Mouse (Mus musculus): ENCODE measurements around the gene Hfe.
A peak's percentile ranks its signal among the peaks of the same experiment; 100 is the strongest.
"Not testable (repeated sequence)": the region's sequence is repeated elsewhere in the genome, so short reads cannot be mapped to it uniquely, and the experiment has no call there.

Gene Hfe

DNA sequence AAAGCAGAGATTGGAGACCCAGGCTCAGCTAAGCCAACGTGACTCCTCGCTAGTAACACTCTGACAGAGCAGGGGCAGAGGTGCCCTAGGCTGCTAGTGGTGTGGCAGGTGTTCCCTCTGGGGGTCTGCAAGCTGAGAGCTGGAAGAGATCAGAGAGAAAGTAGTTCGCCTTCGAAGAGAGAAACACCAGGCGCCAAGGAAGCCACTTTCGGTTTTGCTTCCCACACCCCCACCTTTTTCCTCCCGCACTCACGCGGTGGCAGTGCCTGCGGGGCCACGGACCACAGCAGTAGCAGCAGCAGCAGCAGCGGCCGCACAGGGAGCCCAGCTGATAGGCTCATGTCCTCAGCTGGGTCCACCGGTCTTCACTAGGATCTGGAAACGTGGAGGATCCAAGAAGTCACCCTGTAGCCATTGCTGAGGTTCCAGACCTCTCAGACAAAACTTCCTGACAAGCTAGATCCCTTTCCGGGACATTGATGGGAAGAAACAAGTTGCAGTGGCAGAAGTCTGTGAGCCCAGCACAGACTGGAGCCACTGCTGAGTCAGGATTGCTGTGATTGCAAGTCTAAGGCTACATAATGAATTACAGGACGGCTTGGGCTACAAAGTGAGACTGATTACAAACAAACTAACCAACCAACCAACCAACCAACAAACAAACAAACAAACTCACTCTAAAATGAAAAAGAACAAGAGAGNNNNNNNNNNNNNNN is at the start of gene Hfe:
Hfe (minus strand) TSS at position 481 of the 716 bp plus-strand sequence.
- DNase-seq: no peak

DNA sequence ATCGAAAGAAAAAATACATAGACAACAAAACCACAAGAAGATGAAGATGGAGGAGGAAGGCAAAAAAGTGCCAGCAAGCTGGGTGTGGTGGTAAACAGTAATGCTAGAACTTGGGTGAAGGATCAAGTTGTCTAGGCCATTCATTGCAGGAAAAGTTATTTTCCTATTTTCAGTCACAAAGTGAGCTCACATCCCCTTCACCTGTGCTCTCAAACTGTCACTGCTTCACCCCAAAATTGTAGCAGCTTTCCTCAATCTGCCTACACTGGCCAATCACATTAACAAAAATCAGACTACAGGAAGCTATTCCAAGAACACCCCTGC is 49.2 kb upstream of the Hfe start:
- no peak for DNase-seq

DNA sequence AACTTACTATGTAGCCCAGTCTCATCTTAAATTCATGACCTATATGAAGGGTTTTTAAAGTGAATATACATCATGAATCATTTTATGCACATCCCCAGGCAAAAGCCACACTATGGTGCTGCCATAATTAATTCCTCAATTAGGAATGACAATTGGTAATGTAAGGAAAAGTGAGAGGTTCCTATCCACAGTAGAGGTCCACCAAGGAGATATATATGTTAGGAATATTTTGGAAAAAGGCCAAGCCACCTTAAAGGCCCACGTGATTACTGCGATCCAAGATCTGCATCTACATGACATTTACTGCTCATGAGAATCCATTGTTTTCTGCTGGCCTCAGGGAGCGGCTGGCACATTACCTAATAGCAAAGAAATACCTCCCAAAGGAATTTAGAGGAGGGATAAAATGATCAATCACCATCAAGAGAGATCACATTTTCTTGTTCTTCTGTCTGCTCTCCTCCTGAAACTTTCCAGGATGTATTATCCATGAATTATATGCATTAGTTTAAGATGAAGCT is 48.7 kb upstream of the Hfe start:
- DNase-seq: no peak

DNA sequence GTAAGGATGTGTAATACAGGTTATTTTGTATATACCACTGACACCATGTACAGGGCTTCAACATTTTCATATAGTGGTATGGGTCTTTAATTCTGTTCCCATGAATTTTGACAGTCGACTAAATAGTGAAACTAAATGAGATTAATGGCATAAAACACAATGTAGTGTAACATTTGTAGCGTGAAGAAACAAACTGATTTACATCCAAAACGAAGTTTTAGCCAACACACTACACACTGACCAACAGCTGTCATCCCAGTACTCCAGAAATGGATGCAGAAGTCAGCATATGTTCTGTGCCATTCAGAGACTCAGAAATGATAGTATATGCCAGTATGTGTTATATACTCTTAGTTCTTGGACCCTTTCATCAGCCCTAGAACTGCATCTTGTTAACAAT is 47.3 kb upstream of the Hfe start:
- DNase-seq: no peak

DNA sequence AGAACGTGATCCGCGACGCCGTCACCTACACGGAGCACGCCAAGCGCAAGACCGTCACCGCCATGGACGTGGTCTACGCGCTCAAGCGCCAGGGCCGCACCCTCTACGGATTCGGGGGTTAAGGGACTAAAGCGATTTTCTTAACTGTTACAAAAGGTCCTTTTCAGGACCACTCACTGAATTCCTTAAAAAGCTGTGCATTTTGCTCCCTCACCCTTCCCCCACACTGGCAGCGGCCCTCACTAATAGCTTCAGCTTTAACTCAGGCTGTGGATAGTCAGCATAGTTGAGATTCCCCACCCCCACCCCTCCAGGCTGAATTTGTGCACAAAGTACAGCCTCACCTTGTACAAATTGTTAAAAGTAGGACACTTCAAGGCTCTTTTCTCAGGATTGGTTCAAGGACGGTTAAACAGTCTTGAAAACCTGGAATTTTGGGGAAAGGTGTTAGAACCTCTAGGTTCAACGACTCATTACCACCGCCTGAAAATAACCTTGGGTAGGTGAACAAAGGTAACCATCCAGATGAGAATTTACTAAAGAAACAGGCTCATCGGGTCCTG is 46.6 kb upstream of the Hfe start:
- no peak for DNase-seq

DNA sequence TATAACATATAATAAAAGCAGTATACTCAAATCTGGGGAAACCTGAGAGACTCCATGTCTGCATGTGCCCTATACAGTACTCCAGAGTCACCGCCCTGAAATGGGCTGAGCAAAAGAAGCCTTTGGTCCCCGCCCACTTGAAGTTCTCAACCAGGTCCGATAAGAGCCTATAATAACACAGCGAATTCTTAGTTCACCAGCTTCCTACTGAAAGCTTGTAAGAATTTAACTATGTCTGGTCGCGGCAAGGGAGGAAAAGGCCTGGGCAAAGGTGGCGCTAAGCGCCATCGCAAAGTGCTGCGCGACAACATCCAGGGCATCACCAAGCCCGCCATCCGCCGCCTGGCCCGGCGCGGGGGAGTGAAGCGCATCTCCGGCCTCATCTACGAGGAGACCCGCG is 46.1 kb upstream of the Hfe start, which contains the start of gene Hist1h4b:
Hist1h4b (plus strand) TSS at position 224 of the 400 bp plus-strand sequence.
- DNase-seq: peak; percentile 79

DNA sequence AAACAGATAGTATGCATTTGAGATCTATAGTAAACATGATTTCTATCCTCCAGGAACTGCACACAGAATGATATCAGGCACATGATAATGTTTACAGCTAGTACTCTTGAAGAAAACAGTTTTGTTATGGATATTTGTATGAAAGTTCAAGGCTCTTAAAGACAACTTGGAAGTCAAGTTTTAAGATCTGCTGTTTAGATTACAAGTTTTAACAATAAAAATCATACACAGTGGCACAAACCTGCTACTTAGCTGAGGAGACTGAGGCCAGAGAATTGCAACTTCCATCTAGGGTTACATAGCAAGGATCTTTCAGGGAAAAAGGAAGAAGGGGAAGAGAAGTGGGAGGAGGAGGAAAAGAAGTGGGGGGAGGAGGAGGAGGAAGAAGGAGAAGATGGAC is 44.3 kb upstream of the Hfe start:
- no peak for DNase-seq

DNA sequence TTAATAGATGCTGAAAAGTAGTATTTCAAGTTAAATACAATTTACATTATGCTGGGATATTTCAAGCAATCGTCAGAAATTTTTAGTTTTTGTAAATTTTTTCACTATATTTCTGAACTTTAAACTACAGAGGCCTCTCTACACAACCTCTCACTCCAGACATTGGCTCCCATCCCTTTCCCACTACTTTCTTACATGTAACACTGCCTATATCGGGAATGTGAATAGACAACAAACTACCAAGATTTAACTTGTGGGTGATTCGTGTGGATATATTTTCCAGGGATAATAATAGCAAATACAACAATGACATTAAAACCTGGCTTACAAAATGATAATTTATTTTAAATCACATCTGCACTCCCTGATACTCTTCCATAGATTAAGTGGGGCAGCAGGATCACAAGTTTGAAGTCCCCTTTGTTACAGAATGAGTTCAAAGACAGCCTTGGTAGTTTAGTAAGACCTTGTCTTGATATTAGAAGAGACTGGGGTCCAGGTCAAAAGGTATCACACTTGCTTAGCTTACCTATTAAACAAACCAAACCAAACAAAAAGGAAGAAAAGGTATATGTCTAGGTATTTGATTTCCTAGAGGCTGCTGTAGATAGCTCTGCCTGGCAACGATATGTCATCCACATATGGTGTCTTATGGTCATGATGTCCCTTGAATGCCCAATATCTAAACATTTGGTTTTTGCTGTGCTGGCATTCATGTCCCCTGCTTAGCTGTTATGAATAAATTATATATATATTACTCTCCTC is 42.8 kb upstream of the Hfe start:
- no peak for DNase-seq

DNA sequence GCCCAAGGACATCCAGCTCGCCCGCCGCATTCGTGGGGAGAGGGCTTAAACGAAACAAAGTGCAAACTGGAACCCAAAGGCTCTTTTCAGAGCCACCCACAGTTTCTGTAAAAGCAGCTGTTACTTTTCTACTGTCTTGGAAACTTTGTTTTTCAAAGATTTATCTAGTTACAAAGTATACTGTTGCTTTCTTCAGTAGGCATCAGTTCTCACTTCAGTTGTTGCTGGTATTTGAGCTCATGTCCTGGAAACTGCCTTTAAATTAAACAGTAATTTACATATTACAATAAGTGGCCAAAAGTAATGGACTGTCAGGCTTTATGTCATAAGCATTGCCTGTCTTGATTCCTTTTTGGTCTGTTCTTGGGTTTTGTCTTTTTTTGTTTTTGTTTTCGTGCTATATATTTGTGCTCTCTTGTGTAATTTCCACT is 42.1 kb upstream of the Hfe start:
- no peak for DNase-seq

DNA sequence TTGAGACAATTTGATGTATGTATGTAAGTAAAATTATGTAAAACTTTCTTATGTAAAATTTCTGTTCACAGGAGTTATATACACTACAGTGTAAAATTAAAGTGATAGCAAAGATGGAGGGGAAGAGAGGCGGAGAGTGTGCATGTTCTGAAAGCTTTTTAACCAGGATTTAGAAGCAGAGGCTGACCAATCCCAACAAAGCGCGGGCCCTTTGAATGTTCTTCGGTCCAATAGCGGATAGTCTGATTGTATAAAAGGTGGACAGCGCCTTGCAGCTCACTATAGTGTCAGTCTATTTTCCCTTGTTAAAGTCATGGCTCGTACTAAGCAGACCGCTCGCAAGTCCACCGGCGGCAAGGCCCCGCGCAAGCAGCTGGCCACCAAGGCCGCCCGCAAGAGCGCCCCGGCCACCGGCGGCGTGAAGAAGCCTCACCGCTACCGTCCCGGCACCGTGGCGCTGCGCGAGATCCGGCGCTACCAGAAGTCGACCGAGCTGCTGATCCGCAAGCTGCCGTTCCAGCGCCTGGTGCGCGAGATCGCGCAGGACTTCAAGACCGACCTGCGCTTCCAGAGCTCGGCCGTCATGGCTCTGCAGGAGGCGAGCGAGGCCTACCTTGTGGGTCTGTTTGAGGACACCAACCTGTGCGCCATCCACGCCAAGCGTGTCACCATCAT is 41.5 kb upstream of the Hfe start, which contains the start of gene Hist1h3b:
Hist1h3b (plus strand) TSS at position 201 of the 675 bp plus-strand sequence.
- DNase-seq: peak; percentile 59

DNA sequence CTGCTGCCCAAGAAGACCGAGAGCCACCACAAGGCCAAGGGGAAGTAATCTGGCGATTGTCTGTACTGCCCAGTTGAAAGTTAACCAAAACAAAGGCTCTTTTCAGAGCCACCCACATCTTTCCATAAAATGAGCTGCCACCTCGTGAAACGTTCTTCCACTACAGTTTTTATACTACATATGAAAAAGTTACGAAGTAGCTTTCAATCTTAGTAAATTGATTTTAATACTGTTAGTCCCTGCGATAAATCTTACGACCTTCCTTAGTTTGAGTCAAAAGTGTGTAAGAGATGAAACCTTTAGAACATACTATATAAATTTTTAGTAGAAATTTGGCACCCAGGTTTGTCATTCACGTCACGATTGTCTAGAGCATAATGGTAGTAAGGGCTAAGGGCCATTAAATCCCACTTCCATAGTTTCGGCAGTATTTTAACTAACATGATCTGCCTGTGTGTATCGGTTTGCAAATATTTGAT is 40.9 kb upstream of the Hfe start:
- no peak for DNase-seq

DNA sequence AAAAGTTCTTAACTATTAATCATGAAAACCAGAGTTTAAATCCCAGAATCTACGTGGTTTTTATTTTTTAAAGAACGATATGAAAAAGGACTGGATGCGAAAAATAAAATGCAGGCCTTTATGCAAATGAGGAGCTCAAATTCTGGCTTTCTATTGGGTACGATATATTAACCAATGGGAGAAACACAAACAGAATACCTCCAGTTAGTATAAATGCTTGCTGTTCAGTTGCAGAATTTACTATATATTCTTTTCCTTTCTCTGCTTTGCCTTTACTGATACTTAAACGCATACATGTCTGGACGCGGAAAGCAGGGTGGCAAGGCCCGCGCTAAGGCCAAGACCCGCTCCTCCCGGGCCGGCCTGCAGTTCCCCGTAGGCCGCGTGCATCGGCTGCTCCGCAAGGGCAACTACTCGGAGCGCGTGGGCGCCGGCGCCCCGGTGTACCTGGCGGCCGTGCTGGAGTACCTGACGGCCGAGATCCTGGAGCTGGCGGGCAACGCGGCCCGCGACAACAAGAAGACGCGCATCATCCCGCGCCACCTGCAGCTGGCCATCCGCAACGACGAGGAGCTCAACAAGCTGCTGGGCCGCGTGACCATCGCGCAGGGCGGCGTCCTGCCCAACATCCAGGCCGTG is 40.3 kb upstream of the Hfe start, which contains the start of gene Hist1h2ab:
Hist1h2ab (plus strand) TSS at position 288 of the 639 bp plus-strand sequence.
- DNase-seq: not testable (repeated sequence)

DNA sequence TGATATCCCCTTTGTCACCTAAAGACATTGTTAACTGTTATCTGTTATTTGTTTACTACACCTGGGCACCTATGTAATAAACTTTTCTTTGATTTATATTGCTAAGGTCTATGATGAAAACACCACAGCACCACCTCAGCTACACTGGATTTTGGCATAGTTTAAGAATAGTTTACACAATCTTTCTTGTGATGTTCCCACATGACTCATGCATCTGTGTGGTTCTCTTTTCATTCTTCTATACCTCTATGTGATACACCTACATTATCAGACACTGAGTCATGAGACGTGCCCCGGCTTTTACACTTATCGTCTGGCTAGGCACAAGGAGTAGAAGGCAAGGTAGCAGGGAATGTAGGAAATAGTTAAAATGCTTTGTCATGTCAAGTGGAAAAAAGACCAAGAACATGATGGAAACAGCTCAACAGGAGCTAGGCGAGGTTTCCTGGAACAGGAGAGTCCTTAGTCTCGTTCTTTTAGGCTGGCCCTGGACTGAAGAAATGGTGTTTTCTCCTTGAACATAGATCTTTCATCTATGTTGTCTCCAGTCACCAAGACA is 39.0 kb upstream of the Hfe start:
- no peak for DNase-seq

DNA sequence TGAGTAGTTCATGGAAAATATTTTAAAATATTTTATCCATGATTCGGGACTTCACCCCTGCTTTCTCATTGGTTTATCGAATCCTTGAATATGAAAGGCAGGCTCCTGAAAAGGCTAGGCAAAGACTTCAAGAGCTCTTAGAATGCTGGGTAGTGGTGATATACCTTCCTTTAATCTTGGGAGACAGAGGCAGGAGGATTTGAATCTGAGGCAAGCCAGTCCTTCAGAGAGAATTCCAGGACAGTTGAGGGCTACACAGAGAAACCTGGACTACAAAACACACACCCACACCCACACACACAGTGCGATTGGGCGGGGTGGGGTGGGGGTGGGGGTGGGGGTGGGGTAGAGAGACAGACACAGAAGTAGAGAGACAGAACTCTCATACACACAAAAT is 37.2 kb upstream of the Hfe start:
- DNase-seq: no peak

DNA sequence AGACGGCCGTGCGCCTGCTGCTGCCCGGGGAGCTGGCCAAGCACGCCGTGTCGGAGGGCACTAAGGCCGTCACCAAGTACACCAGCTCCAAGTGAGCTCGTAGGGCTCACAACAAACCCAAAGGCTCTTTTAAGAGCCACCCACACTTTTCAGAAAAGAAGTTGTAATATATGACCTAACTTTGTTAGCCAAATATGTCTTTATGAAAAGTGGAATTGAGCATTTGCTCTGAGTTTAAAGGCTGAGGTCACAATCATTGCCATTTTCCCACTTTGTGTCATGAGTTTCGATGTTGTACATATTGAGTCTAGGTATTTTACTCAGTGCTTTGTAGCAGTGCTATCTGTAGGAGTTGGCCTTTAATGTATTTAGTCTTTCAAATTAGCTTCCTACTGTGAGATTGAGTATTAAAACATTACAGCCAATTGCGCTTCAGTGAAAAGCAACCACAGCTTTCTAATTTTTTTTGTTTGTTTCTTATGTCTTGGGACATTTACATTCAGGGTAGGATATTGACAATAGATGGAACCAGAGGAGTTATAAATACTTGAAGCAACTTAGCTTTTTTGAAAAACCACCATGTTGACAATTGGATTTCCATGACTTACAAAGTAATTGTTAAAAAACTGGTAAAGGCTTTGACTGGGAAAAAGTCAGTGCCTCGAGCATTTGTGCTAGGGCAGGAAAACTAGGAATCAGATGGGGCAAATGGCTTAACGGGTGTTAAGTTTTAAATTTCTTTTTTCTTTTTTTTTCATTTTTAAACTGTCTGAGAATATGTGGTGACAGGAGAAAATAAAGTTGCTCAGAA is 36.6 kb upstream of the Hfe start:
- no peak for DNase-seq

DNA sequence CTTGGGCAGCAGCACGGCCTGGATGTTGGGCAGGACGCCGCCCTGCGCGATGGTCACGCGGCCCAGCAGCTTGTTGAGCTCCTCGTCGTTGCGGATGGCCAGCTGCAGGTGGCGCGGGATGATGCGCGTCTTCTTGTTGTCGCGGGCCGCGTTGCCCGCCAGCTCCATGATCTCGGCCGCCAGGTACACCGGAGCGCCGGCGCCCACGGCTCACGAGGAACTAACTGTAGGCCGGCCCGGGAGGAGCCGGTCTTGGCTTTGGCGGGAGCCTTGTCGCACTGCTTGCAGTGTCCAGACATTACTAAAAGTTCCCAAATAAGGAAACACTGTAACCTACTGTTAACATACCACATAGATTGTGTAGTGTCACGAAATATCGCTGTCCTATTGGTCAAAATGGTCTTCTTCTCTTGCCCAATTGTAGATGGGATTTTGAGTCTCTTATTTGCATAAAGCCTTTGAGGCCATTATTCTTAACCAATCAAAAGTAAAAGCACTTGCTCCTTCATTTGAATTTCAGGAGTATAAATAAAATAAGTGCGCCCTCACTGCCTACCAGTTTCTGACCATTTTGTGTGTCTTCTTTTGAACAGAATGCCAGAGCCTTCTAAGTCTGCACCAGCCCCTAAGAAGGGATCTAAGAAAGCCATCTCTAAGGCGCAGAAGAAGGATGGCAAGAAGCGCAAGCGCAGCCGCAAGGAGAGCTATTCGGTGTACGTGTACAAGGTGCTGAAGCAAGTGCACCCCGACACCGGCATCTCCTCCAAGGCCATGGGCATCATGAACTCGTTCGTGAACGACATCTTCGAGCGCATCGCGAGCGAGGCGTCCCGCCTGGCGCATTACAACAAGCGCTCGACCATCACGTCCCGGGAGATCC is 35.8 kb upstream of the Hfe start, which contains the start of gene Hist1h2bb:
Hist1h2bb (plus strand) TSS at position 534 of the 880 bp plus-strand sequence.
- peak; percentile 70 for DNase-seq

DNA sequence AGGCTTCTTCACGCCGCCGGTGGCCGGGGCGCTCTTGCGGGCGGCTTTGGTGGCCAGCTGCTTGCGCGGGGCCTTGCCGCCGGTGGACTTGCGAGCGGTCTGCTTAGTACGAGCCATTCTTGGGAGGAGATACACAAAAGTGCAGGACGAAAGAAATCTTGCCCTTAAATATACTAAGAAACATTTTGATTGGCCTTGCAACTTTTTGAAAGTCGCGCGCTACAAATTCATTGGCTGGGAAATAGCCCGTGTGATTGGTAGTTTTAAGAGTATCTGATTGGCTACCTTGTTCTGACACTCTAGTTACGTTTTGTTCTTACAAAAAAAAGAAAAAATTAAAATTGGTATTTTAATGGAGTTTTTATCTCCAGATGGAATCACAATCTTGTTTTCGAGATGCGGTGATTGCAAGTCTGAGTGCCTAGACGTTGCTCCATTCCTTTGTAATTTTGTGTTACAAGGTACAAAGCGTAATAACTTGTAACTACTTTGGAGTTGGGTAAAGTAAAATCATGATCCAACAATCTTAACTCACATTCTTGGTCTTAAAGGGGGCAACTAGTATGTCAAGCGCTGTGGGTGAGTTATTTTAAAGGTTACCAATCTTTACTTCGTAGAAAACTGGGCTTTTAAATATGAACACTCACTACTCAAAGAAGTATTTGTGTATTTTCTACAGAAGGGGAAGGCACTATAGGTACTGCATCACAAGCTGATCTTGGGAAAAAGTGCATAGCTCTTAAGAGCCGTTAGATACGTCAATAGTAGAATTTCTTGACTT is 34.9 kb upstream of the Hfe start, which contains the start of gene Hist1h3c:
Hist1h3c (minus strand) TSS at position 222 of the 781 bp plus-strand sequence.
- peak; percentile 70 for DNase-seq

DNA sequence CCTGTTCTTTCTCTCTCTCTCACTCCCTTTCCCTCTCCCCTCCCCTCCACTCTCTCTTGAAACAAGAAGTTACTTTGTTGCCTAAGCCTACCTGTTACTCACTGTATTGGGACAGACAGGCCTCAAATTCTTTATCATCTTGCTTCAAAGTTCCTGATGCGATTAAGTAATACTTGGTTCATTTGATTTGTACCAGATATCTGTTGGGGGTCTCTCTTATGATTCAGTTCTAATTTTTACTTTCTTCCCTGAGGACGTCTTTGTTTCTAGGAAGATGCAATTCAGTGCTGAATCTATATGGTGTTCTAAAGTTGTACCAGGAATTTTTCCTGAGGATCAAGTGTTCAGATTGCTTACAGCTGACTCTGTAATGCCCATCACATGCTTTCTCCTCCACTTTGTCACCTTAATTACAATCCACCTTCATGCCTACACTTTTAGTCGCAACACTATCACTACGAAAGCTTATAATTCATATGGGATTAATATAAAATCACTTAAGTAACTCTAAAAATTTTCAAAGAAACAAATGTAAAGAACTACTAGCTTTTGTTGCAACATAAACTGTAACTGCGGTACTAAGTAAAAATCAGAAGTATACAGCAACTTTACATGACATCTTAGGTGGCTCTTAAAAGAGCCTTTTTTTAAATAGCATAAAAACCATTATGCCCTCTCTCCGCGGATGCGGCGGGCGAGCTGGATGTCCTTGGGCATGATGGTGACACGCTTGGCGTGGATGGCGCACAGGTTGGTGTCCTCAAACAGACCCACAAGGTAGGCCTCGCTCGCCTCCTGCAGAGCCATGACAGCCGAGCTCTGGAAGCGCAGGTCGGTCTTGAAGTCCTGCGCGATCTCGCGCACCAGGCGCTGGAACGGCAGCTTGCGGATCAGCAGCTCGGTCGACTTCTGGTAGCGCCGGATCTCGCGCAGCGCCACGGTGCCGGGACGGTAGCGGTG is 34.0 kb upstream of the Hfe start:
- DNase-seq: no peak
